Mouse (Mus musculus): ENCODE data around the gene Cyp2a5. TPM values are rescaled to one million over a fixed set of nuclear protein-coding genes. Genes with fewer than 3 reads are reported as not detected.
"Not testable (repeated sequence)": the region's sequence is repeated elsewhere in the genome, so short reads cannot be mapped to it uniquely, and the experiment has no call there.

Cyp2a5 gene
- polyA plus RNA-seq (2015; fragmentation: Nextera tagmentation; extraction: Ambion mirVana), result not detected in 2 replicates

GRCm38 (mm10) chr7:26835059-26835458 is at the start of gene Cyp2a5:
Gene Cyp2a5, plus strand, starts transcription at chr7:26835305.
- H3K9ac ChIP-seq (ENCODE audit: low read depth, low read length); DNase-seq (ENCODE audit: low spot score); H3K27me3 ChIP-seq (ENCODE audit: insufficient read depth, low read length); H3K4me2 ChIP-seq (ENCODE audit: low read length); H3K9me3 ChIP-seq (replicated peaks; ENCODE audit: low read length); H3K27ac ChIP-seq; H3K4me3 ChIP-seq (replicated peaks; ENCODE audit: low read depth, low read length); H3K4me1 ChIP-seq (replicated peaks; ENCODE audit: insufficient read depth, low read length); H3K36me3 ChIP-seq (ENCODE audit: insufficient read depth, low read length): not testable (repeated sequence)
- 72% methylated on average over 3 of the region's 3 CpGs for WGBS
- ATAC-seq (replicated peaks; ENCODE audit: low FRiP score, low read depth), result 0 out of 2 replicates have a peak, but pooled peaks have one; percentile 25

- H3K27me3 ChIP-seq (ENCODE audit: insufficient read depth, low read length); H3K27ac ChIP-seq; H3K9ac ChIP-seq (ENCODE audit: low read depth, low read length); H3K36me3 ChIP-seq (ENCODE audit: insufficient read depth, low read length); DNase-seq (ENCODE audit: low spot score); H3K4me3 ChIP-seq (replicated peaks; ENCODE audit: low read depth, low read length); H3K4me1 ChIP-seq (replicated peaks; ENCODE audit: insufficient read depth, low read length); ATAC-seq (replicated peaks; ENCODE audit: low FRiP score, low read depth); H3K4me2 ChIP-seq (ENCODE audit: low read length); H3K9me3 ChIP-seq (replicated peaks; ENCODE audit: low read length): not testable (repeated sequence)
- 47% methylated on average over 1 of the region's 1 CpGs for WGBS
These were observed 49.1 kb upstream of the Cyp2a5 start for GRCm38 (mm10) chr7:26786013-26786412.

GRCm38 (mm10) chr7:26789984-26790383 is 45.1 kb upstream of the Cyp2a5 start:
- Histone ChIP-seq H3K4me1 (replicated peaks; ENCODE audit: insufficient read depth, low read length) (no peaks in the 10 kb centered on the region), H3K4me2 (ENCODE audit: low read length) (no peak overlapping the region), H3K9ac (ENCODE audit: low read depth, low read length) (no peak overlapping the region), H3K9me3 (replicated peaks; ENCODE audit: low read length) (no peaks in the 10 kb centered on the region), H3K36me3 (ENCODE audit: insufficient read depth, low read length) (no peaks in the 10 kb centered on the region), H3K27ac (no peak overlapping the region), H3K4me3 (replicated peaks; ENCODE audit: low read depth, low read length) (no peak overlapping the region), H3K27me3 (ENCODE audit: insufficient read depth, low read length) (no peaks in the 10 kb centered on the region)
- no peak; the same call in 1 of the 2 replicates for ATAC-seq (replicated peaks; ENCODE audit: low FRiP score, low read depth)
- TF ChIP-seq CTCF (IDR thresholded peaks at IDR 0.05; ENCODE audit: low read depth), result no peak
- WGBS, result 36% methylated on average over 6 of the region's 6 CpGs
- DNase-seq (ENCODE audit: low spot score), result no peak

GRCm38 (mm10) chr7:26800104-26800503 is 35.0 kb upstream of the Cyp2a5 start:
- H3K27ac ChIP-seq, result no peak overlapping the region
- H3K4me3 ChIP-seq (replicated peaks; ENCODE audit: low read depth, low read length), result no peak overlapping the region
- no peak for TF ChIP-seq CTCF (IDR thresholded peaks at IDR 0.05; ENCODE audit: low read depth)
- H3K36me3 ChIP-seq (ENCODE audit: insufficient read depth, low read length), result no peaks in the 10 kb centered on the region
- H3K9me3 ChIP-seq (replicated peaks; ENCODE audit: low read length), result no peaks in the 10 kb centered on the region
- no peak overlapping the region for H3K9ac ChIP-seq (ENCODE audit: low read depth, low read length)
- no peaks in the 10 kb centered on the region for H3K27me3 ChIP-seq (ENCODE audit: insufficient read depth, low read length)
- ATAC-seq (replicated peaks; ENCODE audit: low FRiP score, low read depth) (no peak), DNase-seq (ENCODE audit: low spot score) (no peak)
- H3K4me1 ChIP-seq (replicated peaks; ENCODE audit: insufficient read depth, low read length), result no peaks in the 10 kb centered on the region
- H3K4me2 ChIP-seq (ENCODE audit: low read length), result no peak overlapping the region

DNA sequence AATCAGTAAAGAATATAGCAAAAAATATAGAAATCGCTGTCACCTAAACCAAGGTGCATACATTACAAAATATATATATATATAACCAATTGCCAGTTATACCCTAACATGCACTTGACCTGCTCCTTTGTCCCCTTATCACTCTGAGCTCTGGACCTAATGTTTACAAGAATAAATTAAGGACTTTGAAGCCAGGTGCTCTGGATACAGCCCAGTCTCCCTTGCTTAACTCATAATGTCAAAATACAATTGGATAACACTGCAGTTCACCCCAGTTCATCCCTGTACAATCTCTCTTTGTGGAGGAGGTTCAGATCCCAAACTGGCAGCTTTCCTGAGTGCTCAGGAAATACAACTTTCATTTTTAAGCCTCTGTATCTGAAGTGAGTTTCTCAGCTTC is 34.1 kb upstream of the Cyp2a5 start:
- no peak overlapping the region for H3K4me3 ChIP-seq (replicated peaks; ENCODE audit: low read depth, low read length)
- no peak overlapping the region for H3K9ac ChIP-seq (ENCODE audit: low read depth, low read length)
- H3K9me3 ChIP-seq (replicated peaks; ENCODE audit: low read length), result no peaks in the 10 kb centered on the region
- no peaks in the 10 kb centered on the region for H3K27me3 ChIP-seq (ENCODE audit: insufficient read depth, low read length)
- H3K4me1 ChIP-seq (replicated peaks; ENCODE audit: insufficient read depth, low read length), result no peaks in the 10 kb centered on the region
- TF ChIP-seq CTCF (IDR thresholded peaks at IDR 0.05; ENCODE audit: low read depth), result no peak
- no peaks in the 10 kb centered on the region for H3K36me3 ChIP-seq (ENCODE audit: insufficient read depth, low read length)
- H3K4me2 ChIP-seq (ENCODE audit: low read length), result no peak overlapping the region
- ATAC-seq (replicated peaks; ENCODE audit: low FRiP score, low read depth), result no peak
- H3K27ac ChIP-seq, result no peak overlapping the region
- DNase-seq (ENCODE audit: low spot score), result no peak
- 94% methylated on average over 1 of the region's 1 CpGs for whole genome bisulfite sequencing

GRCm38 (mm10) chr7:26808592-26808991 is 26.5 kb upstream of the Cyp2a5 start, which contains the start of gene Cyp2g1:
Gene Cyp2g1, plus strand, starts transcription at chr7:26808892.
- no peak for DNase-seq (ENCODE audit: low spot score)
- no peak for ATAC-seq (replicated peaks; ENCODE audit: low FRiP score, low read depth)

DNA sequence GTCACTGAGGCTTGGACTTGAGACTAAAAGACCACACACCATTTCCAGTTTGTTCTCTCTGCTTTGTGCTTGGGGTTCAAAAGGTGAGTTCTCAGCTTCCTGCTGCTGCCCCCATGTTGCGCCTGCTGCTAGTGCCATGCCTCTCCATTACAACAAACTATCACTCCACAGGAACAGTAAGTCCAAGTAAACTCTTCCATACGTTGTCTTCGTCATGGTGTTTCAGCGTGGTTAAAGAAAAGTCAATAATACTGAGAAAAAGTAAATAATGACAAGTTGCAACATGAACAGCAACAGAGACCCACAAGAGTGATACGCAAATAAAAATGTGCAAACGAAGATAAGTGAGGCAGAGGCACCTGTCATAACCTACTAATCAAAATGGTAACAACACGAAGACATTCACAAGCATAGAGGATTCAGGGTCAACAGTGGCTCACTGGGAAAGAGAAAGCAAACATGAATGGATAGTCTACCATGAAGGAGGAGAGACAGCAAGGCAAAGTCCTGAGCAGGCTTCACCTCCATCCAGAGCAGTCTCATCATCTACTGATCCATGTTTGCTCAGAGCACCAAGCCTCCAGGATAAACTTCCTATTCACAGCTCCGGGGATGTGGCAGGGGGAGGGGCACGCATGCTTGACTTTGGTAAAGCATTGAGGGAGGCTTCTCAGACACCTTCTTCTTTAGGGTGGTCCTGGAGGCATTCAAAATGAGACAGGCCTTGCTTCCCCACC is 3.4 kb upstream of the Cyp2a5 start:
- H3K9me3 ChIP-seq (replicated peaks; ENCODE audit: low read length); H3K4me2 ChIP-seq (ENCODE audit: low read length); H3K36me3 ChIP-seq (ENCODE audit: insufficient read depth, low read length); ATAC-seq (replicated peaks; ENCODE audit: low FRiP score, low read depth); H3K9ac ChIP-seq (ENCODE audit: low read depth, low read length); H3K4me3 ChIP-seq (replicated peaks; ENCODE audit: low read depth, low read length); H3K4me1 ChIP-seq (replicated peaks; ENCODE audit: insufficient read depth, low read length); H3K27me3 ChIP-seq (ENCODE audit: insufficient read depth, low read length); H3K27ac ChIP-seq; DNase-seq (ENCODE audit: low spot score): not testable (repeated sequence)
- WGBS, result 82% methylated on average over 8 of the region's 9 CpGs

More at GRCm38 (mm10) chr7:26808592-26808991, 26.5 kb upstream of the Cyp2a5 start, which contains the start of gene Cyp2g1:
- no peak within 1 kb of the TSS for H3K27ac ChIP-seq
- H3K4me3 ChIP-seq (replicated peaks; ENCODE audit: low read depth, low read length), result no peak within 1 kb of the TSS
- 92% methylated on average over 2 of the region's 2 CpGs for WGBS
- H3K27me3 ChIP-seq (ENCODE audit: insufficient read depth, low read length), result no peaks in the 10 kb centered on the region
- no peak within 1 kb of the TSS for H3K4me2 ChIP-seq (ENCODE audit: low read length)
- H3K9ac ChIP-seq (ENCODE audit: low read depth, low read length), result no peak within 1 kb of the TSS
- no peaks in the 10 kb centered on the region for H3K36me3 ChIP-seq (ENCODE audit: insufficient read depth, low read length)
- H3K4me1 ChIP-seq (replicated peaks; ENCODE audit: insufficient read depth, low read length), result no peaks in the 10 kb centered on the region
- TF ChIP-seq CTCF (IDR thresholded peaks at IDR 0.05; ENCODE audit: low read depth), result no peak
- no peaks in the 10 kb centered on the region for H3K9me3 ChIP-seq (replicated peaks; ENCODE audit: low read length)

DNA sequence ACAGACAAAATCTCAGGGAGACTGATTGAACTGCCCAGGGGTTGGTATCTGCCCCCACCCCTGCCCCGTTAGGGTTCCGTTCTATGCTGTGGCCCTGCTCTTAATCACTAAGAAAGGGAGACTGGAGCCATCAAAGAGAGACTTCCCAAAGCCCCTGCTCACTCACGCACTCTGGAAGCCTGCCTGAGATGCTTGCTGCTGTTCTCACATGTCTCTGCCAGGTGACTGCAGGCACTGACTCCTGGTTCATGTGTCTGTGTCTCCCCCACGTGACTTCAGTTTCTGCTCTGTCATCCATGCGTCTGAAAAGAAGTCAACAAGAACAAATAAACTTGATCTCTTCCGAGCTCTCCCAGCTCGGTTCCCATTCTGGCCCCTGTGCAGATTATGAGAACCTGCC is 2.4 kb upstream of the Cyp2a5 start:
- H3K9me3 ChIP-seq (replicated peaks; ENCODE audit: low read length); H3K27me3 ChIP-seq (ENCODE audit: insufficient read depth, low read length); DNase-seq (ENCODE audit: low spot score); H3K4me3 ChIP-seq (replicated peaks; ENCODE audit: low read depth, low read length); H3K27ac ChIP-seq; H3K4me2 ChIP-seq (ENCODE audit: low read length); H3K4me1 ChIP-seq (replicated peaks; ENCODE audit: insufficient read depth, low read length); H3K36me3 ChIP-seq (ENCODE audit: insufficient read depth, low read length); H3K9ac ChIP-seq (ENCODE audit: low read depth, low read length): not testable (repeated sequence)
- 39% methylated on average over 7 of the region's 7 CpGs for WGBS
- peak; percentile 25; the same call in 1 of the 2 replicates for ATAC-seq (replicated peaks; ENCODE audit: low FRiP score, low read depth)

GRCm38 (mm10) chr7:26843400-26843799 is 8.3 kb downstream of the Cyp2a5 start:
- H3K27ac ChIP-seq; H3K4me2 ChIP-seq (ENCODE audit: low read length); H3K9me3 ChIP-seq (replicated peaks; ENCODE audit: low read length); DNase-seq (ENCODE audit: low spot score); H3K9ac ChIP-seq (ENCODE audit: low read depth, low read length); H3K4me3 ChIP-seq (replicated peaks; ENCODE audit: low read depth, low read length); H3K4me1 ChIP-seq (replicated peaks; ENCODE audit: insufficient read depth, low read length); ATAC-seq (replicated peaks; ENCODE audit: low FRiP score, low read depth); H3K27me3 ChIP-seq (ENCODE audit: insufficient read depth, low read length); H3K36me3 ChIP-seq (ENCODE audit: insufficient read depth, low read length): not testable (repeated sequence)
- 90% methylated on average over 2 of the region's 2 CpGs for WGBS

Measured in kidney, postnatal 0 days (tissue).